Mouse (Mus musculus) thymus, postnatal 36 days (tissue): ENCODE data around the gene Nit1.

Source experiments
- DNase-seq, 2 experiments: peaks; one replicate each; pipeline ENCODE4 v3.0.0; 2022; ENCODE audit warnings: mixed read lengths in 2 of 2

The Nit1 gene

DNA sequence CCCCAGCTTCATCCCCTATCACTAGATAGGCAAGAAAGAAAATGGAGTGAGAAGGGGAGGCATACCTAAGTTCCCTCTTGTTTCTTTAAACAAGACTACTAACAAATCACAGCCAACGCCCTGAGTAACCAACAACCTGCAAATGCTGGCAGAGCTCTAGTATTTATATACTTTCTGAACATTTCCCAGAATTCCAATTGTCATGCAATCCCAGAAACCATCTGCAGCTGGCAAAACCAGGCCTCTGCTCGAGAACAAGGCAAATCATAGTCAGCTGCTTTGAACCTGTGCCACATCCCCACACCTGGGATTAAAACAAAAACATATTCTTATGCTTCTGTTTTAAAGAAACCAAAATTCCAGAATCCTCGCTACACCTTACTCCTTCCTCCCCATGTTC, 52.1 kb downstream of the Nit1 start:
- DNase-seq: no peak

- DNase-seq: no peak
Observed at GRCm38 (mm10) chr1:171288328-171288727, 57.1 kb downstream of the Nit1 start.
